Mouse (Mus musculus) kidney, adult 2 months (tissue): ENCODE results near the gene Nanos3.

Experiments used
- CTCF ChIP-seq: fragments of 200-500 bp; conservative IDR thresholded peaks from 2 replicates; pipeline ENCODE4 v1.5.1; 2011; ENCODE audit warnings: low read depth, mild to moderate bottlenecking, control low read depth, low read length, moderate library complexity, mixed read lengths; ENCODE audit not compliant: insufficient read depth, insufficient read length
- POLR2A ChIP-seq: fragments of 200-500 bp; IDR thresholded peaks from one replicate; pipeline ENCODE4 v1.6.1; 2011; ENCODE audit warnings: low read depth, low read length, control low read depth

DNA sequence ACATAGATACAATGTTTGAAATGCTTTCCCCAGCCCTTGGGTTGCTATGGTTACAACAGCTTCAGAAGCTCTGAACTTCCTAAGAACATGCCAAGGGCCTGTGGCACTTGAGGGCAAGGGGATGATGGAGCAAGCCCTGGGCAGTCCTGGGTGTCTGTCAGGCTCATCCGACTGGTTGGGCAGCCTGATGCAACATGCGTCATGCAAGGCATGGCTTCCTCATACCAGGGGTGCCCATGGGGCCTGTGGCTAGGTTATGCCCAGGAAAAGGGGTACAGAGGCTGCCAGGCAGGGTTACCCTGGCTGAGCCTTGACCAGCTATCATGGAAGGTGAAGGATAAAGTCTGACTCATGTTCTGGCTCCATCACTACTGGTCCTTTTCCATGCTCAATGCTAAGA is 48.0 kb upstream of the Nanos3 start:
- no peak for TF ChIP-seq CTCF
- TF ChIP-seq POLR2A, result no peak
